Mouse (Mus musculus) adrenal gland, adult 18-20 months (tissue): ENCODE measurements around the gene Naa38. TPM values are rescaled to one million over a fixed set of nuclear protein-coding genes. Genes with fewer than 3 reads are reported as not detected.

Experiments
- DNase-seq, 2 experiments: peaks; one replicate each; pipeline ENCODE4 v3.0.0; 2021 to 2022; ENCODE audit warnings: low spot score in 2 of 2
- total RNA-seq, 2 experiments: library from RNA; stranded (reverse); gene quantifications; 1 replicate in 1 of 2; 2 replicates in 1 of 2; pipeline ENCODE4 v1.2.3; 2021

Naa38 gene
- total RNA-seq, 2 experiments from 2014 or later = 139 to 162 TPM

- DNase-seq = no peak
Measured at GRCm38 (mm10) chr11:69412548-69412947, 17.3 kb downstream of the Naa38 start.

- no peak for DNase-seq
Measured at GRCm38 (mm10) chr11:69413221-69414181, 18.2 kb downstream of the Naa38 start, which contains the start of gene Kdm6b. Gene Kdm6b, minus strand, starts transcription at chr11:69413675.

GRCm38 (mm10) chr11:69414421-69415326 lies 19.4 kb downstream of the Naa38 start:
- DNase-seq = peak in 1 of 2 experiments; percentile 24

- peak in 1 of 2 experiments; percentile 37 for DNase-seq
Measured at GRCm38 (mm10) chr11:69415327-69415667, 20.0 kb downstream of the Naa38 start.

- DNase-seq = peak in 1 of 2 experiments; percentile 38
Measured at GRCm38 (mm10) chr11:69415668-69416451, 20.6 kb downstream of the Naa38 start.

GRCm38 (mm10) chr11:69416509-69416908 lies 21.2 kb downstream of the Naa38 start:
- no peak for DNase-seq

- no peak for DNase-seq
Measured at GRCm38 (mm10) chr11:69416921-69417448, 21.7 kb downstream of the Naa38 start.

- DNase-seq = peak; percentile 92 to 95
Measured at GRCm38 (mm10) chr11:69417449-69418384, 22.4 kb downstream of the Naa38 start.

GRCm38 (mm10) chr11:69418481-69419442 lies 23.5 kb downstream of the Naa38 start:
- DNase-seq = peak; percentile 70 to 75

GRCm38 (mm10) chr11:69419443-69419812 lies 24.1 kb downstream of the Naa38 start:
- no peak for DNase-seq

- no peak for DNase-seq
Measured at GRCm38 (mm10) chr11:69419813-69420553, 24.7 kb downstream of the Naa38 start.

GRCm38 (mm10) chr11:69420554-69421000 lies 25.3 kb downstream of the Naa38 start:
- DNase-seq = no peak

- DNase-seq = no peak
Measured at GRCm38 (mm10) chr11:69421131-69421977, 26.1 kb downstream of the Naa38 start.

- no peak for DNase-seq
Measured at GRCm38 (mm10) chr11:69422842-69423241, 27.6 kb downstream of the Naa38 start.

- no peak for DNase-seq
Measured at GRCm38 (mm10) chr11:69423885-69424284, 28.6 kb downstream of the Naa38 start.

- DNase-seq = no peak
Measured at GRCm38 (mm10) chr11:69426246-69426645, 31.0 kb downstream of the Naa38 start.
